Mouse (Mus musculus) limb, embryonic 14.5 days (tissue): Measurements from ENCODE around the gene Zxdc. TPM values are rescaled to one million over a fixed set of nuclear protein-coding genes. Genes with fewer than 3 reads are reported as not detected.

Experiments used
- ATAC-seq: fragments of 200-750 bp; cut with Nextera tagmentation; 2 replicates; pipeline ENCODE4 v1.8.0; 2017; ENCODE audit warnings: low read depth, moderate number of reproducible peaks, moderate TSS enrichment; ENCODE audit not compliant: low FRiP score
- DNase-seq: peaks from one replicate; pipeline ENCODE4 v3.0.0-alpha.2; 2015; ENCODE audit warnings: low spot score
- H3K27ac ChIP-seq: fragments of 300-500 bp; sonication (generic); replicated peaks from 2 replicates; pipeline ENCODE4 v1.5.1; 2014; ENCODE audit warnings: low read depth, mild to moderate bottlenecking, low read length, moderate library complexity, mixed read lengths
- H3K27me3 ChIP-seq: fragments of 300-500 bp; sonication (generic); 2 replicates; pipeline ENCODE4 v1.6.1; 2014; ENCODE audit warnings: low read length, mixed read lengths; ENCODE audit not compliant: control insufficient read depth, insufficient read depth
- H3K36me3 ChIP-seq: fragments of 300-500 bp; sonication (generic); 2 replicates; pipeline ENCODE4 v1.6.1; 2014; ENCODE audit warnings: mild to moderate bottlenecking, low read length, moderate library complexity, mixed read lengths; ENCODE audit not compliant: control insufficient read depth, insufficient read depth
- H3K4me1 ChIP-seq: fragments of 300-500 bp; sonication (generic); 2 replicates; pipeline ENCODE4 v1.6.1; 2014; ENCODE audit warnings: antibody characterized with exemption, low read length, mixed read lengths; ENCODE audit not compliant: control insufficient read depth, insufficient read depth
- H3K4me2 ChIP-seq: fragments of 300-500 bp; sonication (generic); replicated peaks from 2 replicates; pipeline ENCODE4 v1.6.1; 2014; ENCODE audit warnings: low read depth, mild to moderate bottlenecking, low read length, moderate library complexity; ENCODE audit not compliant: severe bottlenecking
- H3K4me3 ChIP-seq: fragments of 300-500 bp; sonication (generic); replicated peaks from 2 replicates; pipeline ENCODE4 v1.5.1; 2014; ENCODE audit warnings: low read length
- H3K9ac ChIP-seq: fragments of 300-500 bp; sonication (generic); 2 replicates; pipeline ENCODE4 v1.6.1; 2014; ENCODE audit warnings: mild to moderate bottlenecking, low read depth, low read length, moderate library complexity; ENCODE audit not compliant: severe bottlenecking
- H3K9me3 ChIP-seq: fragments of 300-500 bp; sonication (generic); 2 replicates; pipeline ENCODE4 v1.6.1; 2016; ENCODE audit warnings: low read length; ENCODE audit not compliant: control insufficient read depth
- POLR2A ChIP-seq: fragments of 200-500 bp; IDR thresholded peaks from 2 replicates; pipeline ENCODE4 v1.8.0; 2012; ENCODE audit warnings: inconsistent platforms, mild to moderate bottlenecking, moderate library complexity, borderline replicate concordance; ENCODE audit not compliant: insufficient read depth, insufficient read length; ENCODE audit errors: extremely low read depth
- WGBS: fragments of 180-500 bp; shearing (Covaris S2); extraction: QIAGEN DNeasy Blood & Tissue Kit; methylation state at CpG from one replicate; pipeline ENCODE4 v1.1.7; 2014; 5-methylcytosine and 5-hydroxymethylcytosine counted together
- polyA plus RNA-seq, 2 experiments: library from polyadenylated mRNA; depleted of rRNA in 1 of 2; stranded (reverse) in 1 of 2; unstranded in 1 of 2; fragments of >200 nt; fragmentation: Nextera tagmentation in 1 of 2; extraction: Ambion mirVana in 1 of 2; gene quantifications; 2 replicates each; pipeline versions ENCODE4 v1.2.1 to v1.2.3; 2012 to 2014

The Zxdc gene
- polyA plus RNA-seq, 2 experiments: 13.5 to 15.1 TPM

DNA sequence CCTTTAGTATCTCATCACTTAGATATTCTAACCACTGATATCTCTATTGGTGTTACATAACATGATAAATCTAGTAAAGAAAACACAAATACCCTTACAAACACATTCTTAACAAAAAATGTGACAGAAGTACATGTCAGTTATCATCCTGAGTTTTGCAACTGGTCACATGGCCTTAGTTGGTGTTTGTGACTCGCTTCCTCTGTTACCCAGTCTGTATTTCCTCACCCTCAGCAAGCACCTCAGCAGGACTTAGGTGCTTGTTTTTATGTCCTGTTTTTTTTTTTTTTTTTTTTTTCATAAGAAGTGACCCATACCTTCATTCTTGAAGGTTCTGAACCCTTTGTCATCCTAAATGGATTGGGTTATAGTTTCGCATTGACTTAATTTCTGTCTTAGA lies 8.4 kb downstream of the Zxdc start:
- no peak overlapping the region for H3K9ac ChIP-seq
- no peak overlapping the region for H3K4me3 ChIP-seq
- no peak for DNase-seq
- H3K9me3 ChIP-seq: no peaks in the 10 kb centered on the region
- no peak for ATAC-seq
- no peaks in the 10 kb centered on the region for H3K4me1 ChIP-seq
- no peak overlapping the region for H3K4me2 ChIP-seq
- peaks cover 91% of the 10 kb centered on the region for H3K36me3 ChIP-seq
- TF ChIP-seq POLR2A: no peak
- WGBS: 94% methylated on average over 2 of the region's 2 CpGs
- no peaks in the 10 kb centered on the region for H3K27me3 ChIP-seq
- no peak overlapping the region for H3K27ac ChIP-seq

DNA sequence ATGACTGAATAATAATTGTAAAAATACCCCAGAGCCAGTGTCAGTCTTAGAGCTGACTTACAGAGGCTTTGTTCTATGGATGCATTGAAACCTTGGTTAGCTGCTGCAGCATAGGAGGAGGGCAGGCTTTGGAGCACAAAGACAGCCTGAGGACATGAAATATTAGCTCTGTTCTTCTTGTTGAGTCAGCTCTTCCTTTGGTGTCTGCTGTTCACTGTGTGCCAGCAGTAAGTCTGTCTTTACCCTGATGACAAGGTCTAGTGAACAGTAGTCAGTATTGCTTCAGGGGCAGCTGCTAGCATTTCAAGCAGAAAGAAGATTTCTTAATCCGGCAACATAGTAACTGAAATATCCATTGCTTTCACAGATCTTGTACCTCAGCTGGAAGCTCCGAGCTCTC lies 12.2 kb downstream of the Zxdc start:
- no peaks in the 10 kb centered on the region for H3K9me3 ChIP-seq
- no peaks in the 10 kb centered on the region for H3K4me1 ChIP-seq
- TF ChIP-seq POLR2A: no peak
- H3K27ac ChIP-seq: no peak overlapping the region
- DNase-seq: no peak
- no peak overlapping the region for H3K4me2 ChIP-seq
- no peak overlapping the region for H3K4me3 ChIP-seq
- ATAC-seq: no peak
- 94% methylated on average over 2 of the region's 2 CpGs for WGBS
- peaks cover 89% of the 10 kb centered on the region for H3K36me3 ChIP-seq
- no peak overlapping the region for H3K9ac ChIP-seq
- no peaks in the 10 kb centered on the region for H3K27me3 ChIP-seq

DNA sequence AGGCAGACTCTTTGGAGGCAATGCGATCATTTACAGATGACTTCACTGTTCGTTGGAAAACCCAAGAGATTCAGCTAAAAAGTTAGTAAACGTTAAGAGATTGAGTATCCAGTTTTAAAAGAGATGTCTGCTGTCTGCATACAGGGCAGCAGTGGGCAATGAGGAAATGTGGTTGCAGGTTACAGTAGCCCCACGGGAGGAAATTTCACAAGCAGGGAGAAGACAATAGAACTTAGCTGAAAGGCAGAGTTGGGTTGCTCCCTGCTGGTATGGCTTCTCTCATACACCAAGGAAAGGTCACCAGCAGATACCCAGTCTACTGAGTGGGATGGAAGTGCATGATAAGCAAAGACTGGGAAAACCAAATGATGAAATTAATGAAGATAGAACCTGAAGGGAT lies 21.3 kb downstream of the Zxdc start:
- no peak for TF ChIP-seq POLR2A
- 86% methylated on average over 4 of the region's 4 CpGs for WGBS
- Histone ChIP-seq H3K4me1 (no peaks in the 10 kb centered on the region), H3K4me3 (no peak overlapping the region), H3K27me3 (no peaks in the 10 kb centered on the region), H3K4me2 (no peak overlapping the region), H3K9ac (no peak overlapping the region), H3K9me3 (no peaks in the 10 kb centered on the region), H3K36me3 (peaks cover 44% of the 10 kb centered on the region), H3K27ac (no peak overlapping the region)
- ATAC-seq (no peak), DNase-seq (no peak)

DNA sequence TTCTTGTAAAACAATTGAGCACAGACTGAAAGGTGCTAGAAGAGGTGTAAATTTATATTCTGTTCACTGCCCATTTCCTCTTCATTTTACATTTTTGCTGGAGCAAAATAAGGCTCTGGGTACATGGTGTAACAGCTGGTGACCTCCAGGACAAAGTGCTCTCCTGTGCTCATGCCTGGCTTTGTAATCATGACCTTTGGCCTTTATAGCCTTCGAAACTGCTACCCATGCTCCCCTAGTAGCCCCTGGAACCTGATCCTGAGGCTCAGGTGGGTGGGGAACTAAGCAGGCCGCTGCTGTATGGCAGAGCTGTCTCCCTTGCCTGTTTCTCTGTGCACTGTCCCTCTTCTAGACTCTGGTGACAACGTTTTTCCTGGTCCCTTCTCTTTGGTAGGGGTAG lies 24.7 kb downstream of the Zxdc start:
- no peaks in the 10 kb centered on the region for H3K27me3 ChIP-seq
- H3K9ac ChIP-seq: no peak overlapping the region
- no peaks in the 10 kb centered on the region for H3K4me1 ChIP-seq
- 51% methylated on average over 3 of the region's 3 CpGs for WGBS
- H3K27ac ChIP-seq: no peak overlapping the region
- TF ChIP-seq POLR2A: no peak
- no peaks in the 10 kb centered on the region for H3K9me3 ChIP-seq
- no peak overlapping the region for H3K4me3 ChIP-seq
- peaks cover 21% of the 10 kb centered on the region for H3K36me3 ChIP-seq
- ATAC-seq: no peak
- no peak for DNase-seq
- no peak overlapping the region for H3K4me2 ChIP-seq

DNA sequence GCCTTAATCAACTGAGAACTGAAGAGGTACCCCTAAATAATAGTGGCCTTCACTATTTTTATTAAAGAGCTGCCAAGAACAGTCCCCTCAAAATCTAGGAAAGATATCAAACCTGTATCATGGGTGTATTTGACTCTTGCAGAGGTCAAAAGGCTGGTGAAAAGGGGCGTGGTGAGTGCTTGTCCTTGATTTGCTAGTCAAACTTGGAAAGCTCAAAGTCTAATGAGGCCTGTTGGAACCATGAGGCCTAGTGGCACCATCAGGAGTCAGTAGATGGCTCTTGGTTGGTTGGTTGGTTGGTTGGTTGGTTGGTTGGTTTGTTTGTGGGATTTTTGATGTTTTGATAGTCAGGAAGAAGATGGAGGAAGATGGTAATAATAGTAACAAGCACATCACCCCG lies 26.5 kb downstream of the Zxdc start:
- Histone ChIP-seq H3K4me2 (no peak overlapping the region), H3K36me3 (peaks cover 17% of the 10 kb centered on the region), H3K9me3 (no peaks in the 10 kb centered on the region), H3K27ac (no peak overlapping the region), H3K9ac (no peak overlapping the region), H3K4me3 (no peak overlapping the region), H3K27me3 (no peaks in the 10 kb centered on the region), H3K4me1 (no peaks in the 10 kb centered on the region)
- TF ChIP-seq POLR2A: no peak
- no peak for DNase-seq
- ATAC-seq: no peak
- WGBS: 86% methylated on average over 2 of the region's 2 CpGs

DNA sequence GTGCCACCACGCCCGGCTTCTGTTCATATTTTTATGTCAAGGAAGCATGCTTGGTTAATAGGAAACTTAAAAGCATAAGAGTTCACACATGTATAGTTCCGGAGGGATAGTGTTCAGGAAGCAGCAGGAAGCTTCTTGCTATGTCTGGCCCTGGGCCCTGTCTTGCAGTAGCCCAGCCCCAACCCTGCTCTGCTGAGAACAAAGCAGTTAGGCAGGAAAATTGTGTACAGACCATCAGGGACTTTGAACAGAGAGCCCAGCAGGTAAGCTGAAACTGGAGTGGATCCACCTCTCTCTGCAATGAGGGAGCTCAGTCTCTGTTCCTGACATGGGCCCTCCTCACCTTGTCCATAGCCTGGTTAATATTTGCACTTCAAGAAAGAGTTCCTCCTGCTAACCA lies 28.0 kb downstream of the Zxdc start:
- Histone ChIP-seq H3K36me3 (peaks cover 17% of the 10 kb centered on the region), H3K9ac (no peak overlapping the region), H3K9me3 (no peaks in the 10 kb centered on the region), H3K4me2 (no peak overlapping the region), H3K4me1 (no peaks in the 10 kb centered on the region), H3K27ac (no peak overlapping the region), H3K27me3 (no peaks in the 10 kb centered on the region), H3K4me3 (no peak overlapping the region)
- no peak for ATAC-seq
- WGBS: 88% methylated on average over 3 of the region's 3 CpGs
- no peak for TF ChIP-seq POLR2A
- no peak for DNase-seq
